Mouse (Mus musculus) adrenal gland, postnatal 14 days (tissue): Measurements from ENCODE around the gene Arhgef39. TPM values are rescaled to one million over a fixed set of nuclear protein-coding genes. Genes with fewer than 3 reads are reported as not detected.

Source experiments
- DNase-seq: peaks from one replicate; pipeline ENCODE4 v3.0.0; 2021; ENCODE audit warnings: mixed read lengths
- total RNA-seq: library from RNA; stranded (reverse); gene quantifications from 2 replicates; pipeline ENCODE4 v1.2.3, GENCODE M21; 2021

Gene Arhgef39
- total RNA-seq, 1 experiment from 2014 or later, result 6.8 TPM

DNA sequence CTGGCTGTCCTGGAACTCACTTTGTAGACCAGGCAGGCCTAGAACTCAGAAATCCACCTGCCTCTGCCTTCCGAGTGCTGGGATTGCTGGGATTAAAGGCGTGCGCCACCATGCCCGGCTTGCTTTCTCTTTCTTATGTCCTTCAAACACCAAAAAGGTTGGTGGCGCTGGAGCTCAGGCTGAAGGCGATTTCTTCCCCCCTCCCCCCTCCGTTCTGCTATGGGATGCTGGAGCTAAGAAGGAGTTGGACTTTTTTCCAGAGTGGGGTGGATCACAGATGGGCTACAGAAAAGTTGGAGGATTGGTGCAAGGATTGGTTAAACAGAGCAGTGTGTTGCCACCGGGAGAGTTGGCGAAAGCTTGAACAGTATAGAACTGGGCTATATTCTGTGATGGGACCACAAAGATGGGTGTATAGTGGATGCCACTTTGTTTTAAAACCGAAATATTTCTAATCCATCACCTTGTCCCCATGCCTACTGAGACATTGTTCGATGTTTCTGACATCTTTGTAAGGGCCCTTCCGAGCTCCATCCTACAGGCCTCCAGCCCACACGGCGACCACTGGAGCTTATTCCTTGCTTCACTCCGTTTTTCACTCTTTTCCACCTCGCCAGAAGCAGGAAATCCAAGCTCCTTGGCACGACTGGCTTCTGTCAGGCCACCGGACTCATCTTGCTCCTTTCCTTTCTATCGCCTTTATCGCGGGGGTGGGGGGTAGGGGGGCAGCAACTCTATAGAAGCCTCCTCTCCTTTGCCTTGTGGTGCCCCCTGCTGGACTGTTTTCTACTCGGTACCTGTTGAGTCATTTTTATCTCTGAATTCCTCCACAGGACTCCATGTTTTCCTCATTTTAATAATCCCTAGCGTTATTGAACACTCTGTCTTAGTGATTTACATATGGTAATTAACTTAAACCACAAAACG is 20.3 kb downstream of the Arhgef39 start:
- peak; percentile 87 for DNase-seq

DNA sequence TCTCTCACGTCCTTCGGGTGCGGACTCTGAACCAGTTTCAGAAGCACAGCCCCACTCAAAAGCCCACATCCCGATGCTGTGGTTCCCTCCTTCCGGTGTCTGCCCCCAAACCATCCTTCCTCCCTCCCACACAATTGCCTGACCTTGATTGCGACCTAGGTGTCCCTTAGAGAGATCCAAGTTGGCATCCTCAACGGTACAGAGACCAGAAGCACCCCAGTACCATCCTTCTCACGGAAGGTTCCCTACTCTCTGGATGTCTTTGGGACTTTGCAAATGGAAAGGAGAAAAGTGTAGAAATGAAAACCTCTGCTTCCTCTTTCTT is 21.0 kb downstream of the Arhgef39 start:
- DNase-seq, result peak; percentile 29

DNA sequence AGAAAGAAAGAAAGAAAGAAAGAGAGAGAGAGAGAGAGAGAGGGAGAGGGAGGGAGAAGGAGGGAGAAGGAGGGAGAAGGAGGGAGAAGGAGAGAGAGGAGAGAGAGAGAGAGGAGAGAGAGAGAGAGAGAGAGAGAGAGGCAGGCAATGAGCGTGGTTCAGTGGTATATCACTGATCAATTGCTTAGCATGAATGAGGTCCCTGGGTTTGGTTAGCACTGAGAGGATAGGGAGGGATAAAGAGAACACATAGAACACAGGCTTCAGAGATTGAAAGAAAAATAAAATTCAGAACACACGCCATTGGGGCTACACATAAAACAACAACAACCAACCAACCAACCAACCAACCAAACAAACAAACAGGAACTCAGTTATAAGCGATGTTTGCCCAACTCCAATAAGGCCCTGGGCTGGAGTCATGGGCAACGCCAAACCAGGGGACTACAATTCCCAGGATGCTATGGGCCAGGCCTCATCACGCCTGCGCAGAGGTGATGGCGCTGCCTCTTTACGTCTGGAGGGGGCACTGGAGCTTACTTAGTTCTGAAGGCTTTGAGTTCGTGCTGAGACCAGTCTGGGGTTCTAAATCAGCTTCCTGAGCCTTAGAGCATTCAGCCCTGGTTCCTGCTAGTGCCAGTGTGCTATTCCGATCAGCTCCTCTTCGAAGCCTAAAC is 21.5 kb downstream of the Arhgef39 start:
- DNase-seq, result peak; percentile 93

DNA sequence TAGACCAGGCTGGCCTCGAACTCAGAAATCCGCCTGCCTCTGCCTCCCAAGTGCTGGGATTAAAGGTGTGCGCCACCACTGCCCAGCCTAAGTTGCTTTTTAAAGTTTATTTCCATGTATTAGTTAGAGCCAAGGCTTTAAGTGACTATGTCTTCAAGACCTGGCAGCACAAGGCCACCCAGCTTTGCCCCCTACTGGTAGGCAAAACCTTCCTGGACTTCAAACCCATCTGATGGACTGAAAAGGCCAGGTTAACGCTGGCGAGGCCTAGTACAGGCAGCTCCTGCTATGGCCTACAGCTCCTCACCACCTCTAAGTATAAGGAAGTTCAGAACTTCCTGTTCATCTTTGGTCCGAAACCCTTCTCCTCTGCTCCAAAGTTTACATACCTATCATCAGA is 22.9 kb downstream of the Arhgef39 start:
- DNase-seq, result no peak

DNA sequence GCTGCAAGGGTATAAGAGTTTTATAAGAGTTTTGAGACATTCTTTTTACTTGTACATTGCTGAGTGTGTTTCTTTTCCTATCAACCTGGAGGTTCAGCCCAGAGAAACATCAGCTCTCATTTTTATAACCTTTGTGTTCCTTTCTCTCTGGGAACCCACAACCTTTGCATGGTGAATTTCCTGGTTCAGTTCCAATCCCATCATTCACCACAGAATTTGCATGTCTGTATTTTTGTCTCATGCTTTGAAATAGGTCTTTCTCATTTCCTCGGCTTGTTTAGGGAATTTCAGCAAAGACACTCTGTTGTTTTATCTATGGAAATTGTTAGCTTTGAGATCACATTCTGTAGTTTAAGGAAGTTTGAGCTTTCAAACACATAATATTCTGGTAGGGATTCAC is 25.9 kb downstream of the Arhgef39 start:
- no peak for DNase-seq

DNA sequence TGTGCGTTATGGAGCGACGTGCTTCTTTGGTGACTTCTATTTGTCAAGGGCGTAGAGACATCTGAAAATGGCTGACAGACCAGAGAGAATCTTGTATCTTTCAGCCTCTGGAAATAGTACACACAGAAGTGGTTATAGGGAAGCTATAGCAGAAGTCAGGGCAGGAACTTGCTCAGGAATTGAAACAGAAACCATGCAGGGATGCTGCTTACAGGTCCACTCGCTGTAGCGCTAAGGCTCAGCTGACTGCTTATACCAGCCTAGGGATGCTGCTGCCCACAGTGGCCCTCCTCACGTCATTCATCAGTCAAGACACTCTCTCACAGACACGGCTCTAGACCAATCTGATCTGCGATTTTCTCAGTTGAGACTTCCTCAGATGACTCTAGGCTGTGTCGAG is 29.2 kb downstream of the Arhgef39 start:
- no peak for DNase-seq

DNA sequence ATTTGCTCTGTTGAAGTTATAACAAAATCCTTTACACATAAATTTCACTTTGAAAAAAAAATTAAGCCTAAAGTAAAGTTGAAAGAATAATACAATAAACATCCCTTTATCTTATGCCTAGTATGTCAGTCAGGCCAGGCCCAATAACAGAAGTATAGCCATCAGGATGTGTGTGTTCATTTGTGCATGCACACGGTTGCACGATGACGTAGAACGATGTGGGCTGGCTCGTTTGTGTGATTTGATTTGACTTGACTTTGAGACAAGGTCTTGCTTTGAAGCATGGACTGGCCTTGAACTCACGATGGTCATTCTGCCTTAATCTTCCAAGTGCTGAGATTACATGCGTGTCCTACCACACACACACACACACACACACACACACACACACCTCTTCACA is 32.6 kb downstream of the Arhgef39 start:
- no peak for DNase-seq

DNA sequence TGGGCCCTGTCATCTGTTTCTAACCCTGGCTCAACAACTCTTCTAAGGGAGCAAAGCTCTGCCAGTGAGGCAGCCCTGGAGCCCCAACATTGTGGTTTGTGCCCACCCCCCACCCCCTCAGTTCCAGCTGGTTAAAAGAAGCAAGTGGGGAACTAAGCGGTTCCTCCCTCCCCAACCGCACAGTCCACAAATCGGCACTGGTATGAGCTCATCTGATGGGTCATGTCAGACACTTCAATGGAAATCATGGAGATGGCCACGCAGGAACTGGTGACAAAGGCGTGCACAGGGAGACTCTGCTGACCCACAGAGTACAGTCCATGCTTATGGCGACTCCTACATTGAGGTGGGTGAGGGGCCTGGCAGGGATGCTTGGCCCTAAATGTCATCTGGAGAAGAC is 33.6 kb downstream of the Arhgef39 start:
- no peak for DNase-seq

DNA sequence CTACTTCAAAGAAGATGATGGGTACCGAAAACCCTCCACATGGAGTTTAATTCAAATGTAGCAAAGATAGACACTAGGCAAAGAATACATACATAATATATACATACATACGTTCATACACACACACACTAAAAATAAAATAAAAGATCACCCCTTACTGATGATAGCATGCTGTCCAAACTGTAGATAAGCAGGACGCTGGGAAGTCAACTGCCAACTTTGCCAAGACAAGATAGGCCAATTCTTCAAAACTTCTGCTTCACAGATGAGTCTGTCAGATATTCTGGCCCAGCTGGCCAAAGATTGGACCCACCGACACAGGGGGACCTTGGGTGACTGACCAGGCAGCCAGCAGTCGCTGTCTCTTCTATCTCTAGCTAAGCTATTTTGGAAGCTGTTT is 36.4 kb downstream of the Arhgef39 start:
- DNase-seq, result no peak

DNA sequence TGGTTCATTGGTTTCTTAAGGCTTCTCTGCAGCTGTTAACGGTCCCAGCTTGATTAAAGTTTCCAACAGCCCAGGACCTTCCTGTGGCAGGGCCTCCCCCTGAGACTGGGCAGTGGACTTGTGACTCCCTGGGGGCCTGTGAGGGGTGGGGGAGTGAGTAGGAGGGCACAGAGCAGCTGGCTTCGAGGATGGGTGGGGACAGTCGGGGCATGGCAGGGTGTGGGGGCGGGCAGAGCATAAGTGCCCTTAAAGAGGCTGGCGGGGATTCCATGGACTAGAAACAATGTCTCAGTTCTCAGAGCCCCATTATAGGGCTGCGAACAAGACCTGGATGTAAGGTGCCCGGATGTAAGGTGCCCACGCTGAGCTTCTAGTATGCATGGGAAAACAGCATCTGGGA is 42.4 kb downstream of the Arhgef39 start:
- DNase-seq, result no peak

DNA sequence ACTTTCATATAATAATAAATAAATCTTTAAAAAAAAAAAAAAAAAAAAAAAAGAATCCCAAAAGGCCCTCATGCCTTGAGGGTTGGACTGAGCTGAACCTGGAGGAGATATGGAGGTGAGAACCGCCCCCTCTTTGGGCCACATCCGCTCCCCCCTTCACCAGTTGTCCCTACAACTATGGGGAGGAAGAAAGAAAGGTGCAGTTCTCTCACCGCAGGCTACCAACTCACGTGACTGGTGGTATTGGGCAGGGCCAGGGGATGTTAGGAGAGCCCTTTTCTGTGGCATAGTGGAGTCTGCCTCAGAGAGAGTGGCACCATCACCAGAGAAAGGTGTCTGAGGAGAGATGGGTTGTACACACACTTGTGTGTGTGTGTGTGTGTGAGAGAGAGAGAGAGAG is 43.0 kb downstream of the Arhgef39 start:
- DNase-seq, result no peak

DNA sequence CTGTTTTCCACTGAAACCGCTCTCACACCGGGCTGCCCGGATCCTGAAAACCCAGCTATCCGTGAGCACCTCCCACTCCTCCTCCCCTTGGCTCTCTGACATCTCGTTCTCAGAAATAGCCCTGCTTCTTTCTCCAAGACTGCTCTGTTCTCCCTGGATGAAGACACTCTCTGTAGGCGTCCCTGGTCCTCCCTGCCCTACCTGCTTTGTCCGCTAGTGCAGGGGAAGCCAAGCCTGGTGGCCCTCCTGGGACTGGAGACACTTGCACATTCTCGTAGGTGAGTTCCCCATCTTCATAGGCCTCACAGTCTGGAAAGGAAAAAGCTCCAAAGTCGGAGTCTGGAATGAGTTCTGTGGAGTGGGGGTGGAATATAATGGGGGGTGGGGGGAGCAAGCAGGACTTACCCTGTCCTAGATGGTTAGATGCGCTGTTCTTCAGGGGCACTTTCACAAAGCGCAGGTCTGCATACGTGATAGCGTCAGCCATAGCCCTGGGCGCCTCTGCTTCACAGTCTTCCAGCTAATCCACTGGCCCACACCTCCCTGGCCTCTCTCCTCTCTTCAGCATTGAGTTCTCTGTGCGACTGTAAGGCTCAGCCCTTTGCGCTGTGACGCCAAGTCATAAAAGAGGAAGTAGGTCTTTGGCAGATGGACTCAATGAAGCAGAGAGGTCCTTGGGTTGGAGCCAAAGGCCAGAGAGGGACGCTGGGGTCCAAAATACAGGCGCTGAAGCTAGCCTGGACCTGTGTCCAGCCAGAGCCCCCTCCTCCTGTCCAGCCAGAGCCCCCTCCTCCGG is 45.3 kb downstream of the Arhgef39 start, which contains the start of gene Cd72:
Gene Cd72 (minus strand): TSS at position 588 of the 796 bp plus-strand sequence.
- no peak for DNase-seq

DNA sequence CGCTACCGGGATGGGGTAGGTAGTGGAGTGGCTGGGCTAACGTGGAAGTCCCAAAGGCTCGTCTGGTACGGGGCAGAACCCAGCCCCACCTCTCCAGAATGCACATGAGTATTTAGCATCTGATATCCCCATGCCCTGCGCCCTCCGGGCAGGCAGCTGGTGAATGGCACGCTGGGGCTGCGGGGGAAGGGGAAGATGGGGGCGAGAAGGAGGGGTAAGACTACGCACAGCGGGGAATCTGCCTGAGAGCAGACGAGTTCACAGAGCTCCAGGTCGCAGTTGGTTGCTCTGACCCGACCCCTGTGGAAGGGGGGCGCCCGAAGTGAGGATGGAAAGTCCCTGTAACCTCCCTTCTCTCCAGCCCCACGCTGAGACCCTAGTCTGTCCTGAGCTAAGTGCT is 46.1 kb downstream of the Arhgef39 start:
- no peak for DNase-seq

DNA sequence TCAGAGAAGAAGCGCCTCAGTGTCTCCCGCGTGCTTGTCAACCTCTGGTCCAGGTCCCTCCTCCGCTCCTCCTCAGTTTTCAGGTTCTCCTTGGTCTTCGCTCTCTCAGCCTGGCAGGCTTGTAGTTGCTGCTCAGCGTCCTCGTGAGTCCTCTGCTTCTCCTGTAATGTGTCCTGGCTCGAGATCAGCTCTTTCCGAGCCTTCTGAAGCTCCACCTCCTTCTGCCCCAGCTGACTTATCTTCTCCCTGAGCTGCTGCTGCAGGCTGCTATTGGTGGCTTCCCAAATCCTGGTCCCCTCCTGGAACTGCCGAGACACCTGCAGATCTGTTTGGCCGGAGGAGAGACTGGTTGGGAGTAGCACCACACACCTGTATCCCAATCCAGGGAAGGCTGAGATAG is 47.2 kb downstream of the Arhgef39 start:
- DNase-seq, result no peak

DNA sequence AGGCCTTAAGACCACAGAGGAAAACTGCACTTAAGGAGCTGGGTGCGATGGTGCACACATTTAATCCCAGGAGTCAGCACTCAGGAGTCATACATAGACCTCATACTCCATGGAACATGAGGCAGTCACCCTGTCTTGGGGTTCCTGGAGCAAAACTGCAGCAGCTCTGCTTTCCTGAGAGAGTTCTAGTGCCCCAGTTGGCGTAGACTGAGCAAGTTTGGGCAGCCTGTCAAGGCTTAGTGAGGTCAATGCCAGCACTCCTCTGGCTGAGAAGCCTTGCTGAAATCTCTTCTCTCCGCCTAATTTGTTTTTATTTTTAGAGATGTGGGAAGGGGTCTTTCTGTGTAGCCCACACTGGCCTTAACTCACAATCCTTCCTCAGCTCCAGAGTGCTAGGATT is 50.9 kb downstream of the Arhgef39 start:
- peak; percentile 77 for DNase-seq

DNA sequence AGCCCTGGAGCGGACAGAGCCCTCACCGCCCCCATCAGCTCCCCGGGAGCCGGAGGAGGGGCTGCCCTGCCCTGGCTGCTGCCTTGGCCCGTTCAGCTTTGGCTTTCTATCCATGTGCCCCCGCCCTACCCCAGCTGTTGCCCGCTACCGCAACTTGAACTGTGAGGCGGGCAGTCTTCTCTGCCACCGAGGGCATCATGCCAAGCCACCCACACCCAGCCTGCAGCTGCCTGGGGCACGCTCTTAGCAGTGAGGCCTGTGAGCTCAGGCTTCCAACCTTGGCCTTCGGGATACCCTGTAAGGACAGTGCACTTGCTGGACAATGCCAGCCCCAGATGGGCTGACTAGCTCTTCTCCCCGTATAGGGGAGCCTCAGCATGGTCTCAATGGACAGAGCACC is 52.2 kb downstream of the Arhgef39 start:
- DNase-seq, result peak; percentile 73

Other genes starting within 250 kb of the Arhgef39 start
- 0.56 and 0.67 TPM in 2 replicates for gene Atp8b5, start 232.5 kb downstream of the Arhgef39 start, total RNA-seq
- gene Rusc2, start 117.7 kb downstream of the Arhgef39 start, total RNA-seq, result 34.8 and 38.6 TPM in 2 replicates
- gene Fam166b, start 70.6 kb downstream of the Arhgef39 start, total RNA-seq, result not detected in 2 replicates
- gene Tesk1, start 57.8 kb downstream of the Arhgef39 start, total RNA-seq, result 53.9 and 59.0 TPM in 2 replicates
- 2.7 and 12.7 TPM in 2 replicates for gene Cd72, start 45.1 kb downstream of the Arhgef39 start, total RNA-seq
- gene Sit1, start 16.0 kb downstream of the Arhgef39 start, total RNA-seq, result 0.59 and 1.3 TPM in 2 replicates
- gene Ccdc107, start 6.8 kb downstream of the Arhgef39 start, total RNA-seq, result 48.3 and 50.0 TPM in 2 replicates
- gene Car9, start 7.3 kb upstream of the Arhgef39 start, total RNA-seq, result 0.37 and 0.83 TPM in 2 replicates
- gene Tpm2, start 24.1 kb upstream of the Arhgef39 start, total RNA-seq, result 84.5 and 88.0 TPM in 2 replicates
- 108 and 117 TPM in 2 replicates for gene Creb3, start 62.6 kb upstream of the Arhgef39 start, total RNA-seq
- 201 and 213 TPM in 2 replicates for gene Tln1, start 63.0 kb upstream of the Arhgef39 start, total RNA-seq
- 43.3 and 52.6 TPM in 2 replicates for gene Rgp1, start 79.0 kb upstream of the Arhgef39 start, total RNA-seq
- 11.7 and 15.0 TPM in 2 replicates for gene Gba2, start 79.2 kb upstream of the Arhgef39 start, total RNA-seq
- gene Msmp, start 84.8 kb upstream of the Arhgef39 start, total RNA-seq, result 2.1 and 2.3 TPM in 2 replicates
- 36.4 and 43.9 TPM in 2 replicates for gene Npr2, start 132.2 kb upstream of the Arhgef39 start, total RNA-seq
- gene Spag8, start 153.9 kb upstream of the Arhgef39 start, total RNA-seq, result 0.93 and 1.1 TPM in 2 replicates
- gene Hint2, start 156.8 kb upstream of the Arhgef39 start, total RNA-seq, result 91.7 and 99.5 TPM in 2 replicates
- gene Tmem8b, start 169.3 kb upstream of the Arhgef39 start, total RNA-seq, result 7.2 and 9.9 TPM in 2 replicates
- gene Fam221b, start 169.4 kb upstream of the Arhgef39 start, total RNA-seq, result 0.30 TPM in 1 of 2 replicates, not detected in the other
- gene Olfr70, start 201.1 kb upstream of the Arhgef39 start, total RNA-seq, result not detected in 2 replicates
- gene Olfr71, start 210.6 kb upstream of the Arhgef39 start, total RNA-seq, result not detected in 2 replicates
- gene Hrct1, start 227.5 kb upstream of the Arhgef39 start, total RNA-seq, result 4.4 and 6.2 TPM in 2 replicates
- gene Spaar, start 230.3 kb upstream of the Arhgef39 start, total RNA-seq, result 4.2 and 6.2 TPM in 2 replicates